Mouse (Mus musculus) ovary, postnatal 10 days (tissue): Measurements from ENCODE around the gene Fam241b.

Experiments
- DNase-seq: peaks from one replicate; pipeline ENCODE4 v3.0.0; 2022; ENCODE audit warnings: low spot score

Fam241b gene

DNA sequence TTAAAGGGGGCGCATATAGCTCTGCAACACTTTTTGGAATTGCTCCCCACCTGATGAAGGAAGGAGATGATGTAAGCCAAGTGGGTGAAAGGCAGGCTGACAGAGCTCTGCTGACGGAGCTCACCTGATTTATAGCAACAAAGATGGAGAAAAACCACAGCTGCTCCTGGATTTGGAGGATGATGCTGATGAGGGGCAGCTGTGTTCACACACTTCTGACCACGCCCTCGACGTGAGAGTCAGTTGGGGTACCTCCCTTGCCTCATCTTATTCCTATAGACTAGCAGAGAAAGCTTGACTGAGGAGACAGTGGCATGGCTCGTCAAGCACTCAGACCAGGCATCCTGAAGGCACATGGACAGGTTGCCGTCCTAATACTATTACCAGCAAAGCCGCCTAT, at the start of gene Fam241b:
Gene Fam241b (minus strand): TSS at position 101 of the 400 bp plus-strand sequence.
- DNase-seq: no peak

DNA sequence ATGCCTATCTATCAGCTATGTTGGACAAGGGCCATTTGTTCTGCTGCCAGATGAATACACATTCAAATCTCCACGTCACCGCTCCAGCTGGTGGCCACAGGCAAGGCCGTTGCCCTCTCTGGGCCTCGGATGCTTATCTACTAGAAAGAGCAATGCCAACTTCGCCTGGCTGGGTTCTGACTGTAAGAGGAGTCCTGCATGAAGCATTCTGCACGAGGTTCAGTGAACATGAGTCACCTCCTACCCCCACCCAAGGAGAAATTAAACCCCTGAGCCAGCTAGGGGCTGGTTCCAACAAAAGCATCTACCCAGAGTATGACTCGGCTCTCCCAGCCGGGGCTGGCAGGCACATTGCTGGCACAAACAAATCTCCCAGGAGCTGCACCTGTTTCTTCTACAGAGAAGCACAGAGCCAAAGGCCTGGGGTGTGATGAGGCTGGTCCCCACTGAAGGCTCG, 49.0 kb upstream of the Fam241b start:
- DNase-seq: no peak

DNA sequence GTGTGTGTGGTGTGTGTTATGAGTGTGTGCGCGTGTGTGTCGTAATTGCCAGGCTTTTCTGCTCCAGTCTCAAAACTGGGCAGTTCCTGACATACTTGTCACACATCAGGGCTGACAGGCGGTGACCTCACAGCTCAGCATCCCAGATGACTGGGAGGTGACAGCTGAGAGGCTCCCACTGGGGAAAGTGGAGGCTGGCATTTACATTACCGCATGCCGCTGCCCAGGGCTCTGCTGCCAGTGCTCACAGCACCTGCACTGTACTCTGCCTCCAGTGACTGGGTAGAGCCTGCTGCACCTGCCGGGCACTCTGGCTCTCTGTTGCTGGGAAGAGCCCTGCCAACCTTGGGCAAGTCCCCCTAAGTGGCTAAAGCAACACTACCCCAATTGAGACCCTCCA, 47.1 kb upstream of the Fam241b start:
- no peak for DNase-seq

DNA sequence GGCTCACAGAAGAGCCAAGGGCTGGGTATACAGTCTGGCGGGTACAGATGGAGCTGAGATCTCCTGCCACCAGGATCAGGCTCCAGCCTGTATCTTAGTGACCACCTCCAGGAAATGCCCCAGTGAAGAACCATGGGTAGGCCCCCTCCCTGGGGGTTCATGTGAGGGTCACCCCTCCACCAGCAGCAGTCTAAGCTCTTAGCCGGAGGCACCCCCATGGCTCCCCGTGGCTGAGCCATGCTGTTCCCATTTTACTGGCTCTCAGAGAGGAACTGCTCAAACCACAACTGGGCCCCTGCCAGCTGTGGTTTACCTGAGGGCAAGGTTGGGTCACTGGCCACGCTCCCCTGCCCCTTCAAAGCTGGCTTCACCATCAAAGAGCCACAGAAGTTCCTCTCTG, 46.2 kb upstream of the Fam241b start:
- no peak for DNase-seq

DNA sequence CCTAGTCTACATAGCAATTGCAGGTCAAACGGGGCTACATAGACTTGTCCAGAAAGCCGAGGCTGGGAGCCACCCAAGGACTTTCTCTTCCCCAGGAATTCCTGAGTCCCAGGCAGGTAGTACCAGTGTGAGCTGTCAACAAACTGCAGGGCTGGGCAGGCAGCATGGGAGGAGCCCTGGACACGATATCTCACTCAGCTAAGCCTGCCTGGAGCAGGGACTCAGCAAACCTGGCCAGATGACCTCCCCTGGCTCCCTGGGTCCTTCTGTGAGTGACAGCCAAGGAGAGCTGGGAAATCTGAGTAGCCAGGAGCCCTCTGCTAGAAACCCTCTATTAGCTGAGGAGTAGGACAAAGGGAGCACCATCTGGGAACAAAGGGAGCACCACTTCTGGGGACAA, 45.6 kb upstream of the Fam241b start:
- no peak for DNase-seq

DNA sequence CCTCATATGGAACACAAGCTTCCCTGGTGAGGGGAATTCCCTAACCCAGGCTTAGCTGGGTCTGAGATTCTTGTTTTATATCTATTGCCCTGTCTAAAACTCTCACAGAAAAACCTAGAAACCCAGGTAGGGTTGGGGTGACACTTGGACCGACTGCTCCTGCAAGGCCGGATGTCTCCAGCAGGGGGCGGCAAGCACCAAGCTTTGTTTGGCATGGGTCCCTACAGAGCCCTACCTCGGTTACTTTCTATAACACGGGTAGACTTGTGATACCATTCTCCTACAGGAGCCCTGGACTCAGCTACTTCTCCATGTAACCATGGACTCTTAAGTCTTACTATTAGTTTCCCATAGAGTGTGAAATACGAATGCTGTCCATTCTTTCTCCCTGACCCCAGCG, 43.2 kb upstream of the Fam241b start:
- peak; percentile 81 for DNase-seq

DNA sequence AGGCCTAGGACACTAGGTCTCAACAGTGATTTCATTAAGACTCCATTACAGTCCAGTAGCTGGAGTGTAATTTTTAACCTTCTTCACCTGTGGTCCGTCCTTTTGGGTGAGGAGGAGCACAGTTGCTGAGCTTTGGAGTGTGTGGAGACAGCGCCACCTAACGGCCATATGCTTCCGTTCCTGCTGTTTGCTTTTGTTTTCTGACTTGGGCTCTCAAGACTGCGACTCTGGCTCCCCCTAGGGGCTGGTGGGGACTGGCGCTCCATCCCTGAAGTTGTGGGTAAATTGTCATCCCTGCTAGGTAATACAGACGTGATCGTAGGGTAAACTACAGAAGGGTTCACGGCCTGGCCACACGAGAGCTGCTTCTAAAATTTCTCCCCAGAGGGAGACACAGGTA, 39.3 kb upstream of the Fam241b start:
- DNase-seq: peak; percentile 89

DNA sequence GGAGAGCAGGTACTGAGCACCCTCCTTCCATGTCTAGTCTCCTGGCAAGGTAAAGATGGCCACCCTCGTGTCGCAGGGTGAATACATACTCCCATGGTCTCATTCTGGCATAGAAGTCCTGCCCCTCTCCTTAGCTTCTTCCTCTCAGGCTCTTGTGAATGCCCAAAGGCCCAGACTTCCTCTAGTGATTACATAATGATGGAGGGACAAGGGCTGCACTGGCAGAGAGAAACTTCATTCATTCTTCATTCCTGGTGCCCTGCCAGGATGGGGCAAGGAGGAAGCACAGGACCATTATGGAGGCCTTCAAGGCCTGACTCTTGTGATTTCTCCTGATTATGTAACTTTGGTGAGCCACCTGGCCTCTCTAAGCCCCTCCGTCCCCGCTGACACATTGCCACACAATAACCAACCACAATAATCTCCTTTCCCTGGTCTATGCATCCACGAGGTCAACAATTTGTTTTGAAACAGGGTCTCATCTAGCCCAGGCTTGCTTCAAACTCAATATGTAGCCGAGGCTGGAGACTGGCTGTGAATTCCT, 38.8 kb upstream of the Fam241b start:
- no peak for DNase-seq

DNA sequence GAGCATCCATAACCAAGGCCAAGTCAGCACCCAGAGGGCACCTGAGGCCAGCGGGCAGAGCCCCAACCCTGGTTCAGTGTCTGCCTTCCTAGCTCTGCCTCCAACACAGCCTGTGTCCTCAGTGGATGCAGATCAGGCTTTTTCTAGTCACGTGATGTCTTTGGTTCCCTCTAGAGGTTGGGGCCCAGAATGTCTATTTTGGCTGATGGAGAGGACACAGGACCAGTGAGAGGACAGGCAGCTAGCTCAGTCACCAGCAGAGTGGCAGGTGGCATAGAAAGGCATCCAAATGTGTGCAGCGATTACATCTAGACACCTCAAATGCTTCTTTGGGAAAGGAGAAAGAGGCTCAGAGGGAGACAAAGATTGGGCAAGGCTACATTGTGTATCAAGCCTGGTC, 38.0 kb upstream of the Fam241b start:
- no peak for DNase-seq

DNA sequence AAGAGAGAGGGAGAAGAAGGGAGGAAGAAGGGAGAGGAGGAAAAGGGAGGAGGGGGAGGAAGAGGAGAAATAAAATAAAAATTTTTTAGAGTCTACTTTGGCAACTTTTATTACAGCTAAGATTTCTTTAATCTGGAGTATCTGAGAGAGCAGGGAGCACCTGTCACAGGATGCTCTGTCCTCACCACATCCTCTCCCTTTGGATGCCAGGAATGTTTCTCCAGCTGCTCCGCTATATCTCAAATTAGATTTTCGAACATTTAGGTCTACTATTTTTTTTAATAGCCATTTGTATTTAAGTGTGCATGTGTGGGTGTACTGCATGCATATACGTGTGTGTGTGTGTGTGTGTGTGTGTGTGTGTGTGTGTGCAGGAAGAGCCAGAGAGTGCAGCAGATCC, 36.2 kb upstream of the Fam241b start:
- DNase-seq: no peak

DNA sequence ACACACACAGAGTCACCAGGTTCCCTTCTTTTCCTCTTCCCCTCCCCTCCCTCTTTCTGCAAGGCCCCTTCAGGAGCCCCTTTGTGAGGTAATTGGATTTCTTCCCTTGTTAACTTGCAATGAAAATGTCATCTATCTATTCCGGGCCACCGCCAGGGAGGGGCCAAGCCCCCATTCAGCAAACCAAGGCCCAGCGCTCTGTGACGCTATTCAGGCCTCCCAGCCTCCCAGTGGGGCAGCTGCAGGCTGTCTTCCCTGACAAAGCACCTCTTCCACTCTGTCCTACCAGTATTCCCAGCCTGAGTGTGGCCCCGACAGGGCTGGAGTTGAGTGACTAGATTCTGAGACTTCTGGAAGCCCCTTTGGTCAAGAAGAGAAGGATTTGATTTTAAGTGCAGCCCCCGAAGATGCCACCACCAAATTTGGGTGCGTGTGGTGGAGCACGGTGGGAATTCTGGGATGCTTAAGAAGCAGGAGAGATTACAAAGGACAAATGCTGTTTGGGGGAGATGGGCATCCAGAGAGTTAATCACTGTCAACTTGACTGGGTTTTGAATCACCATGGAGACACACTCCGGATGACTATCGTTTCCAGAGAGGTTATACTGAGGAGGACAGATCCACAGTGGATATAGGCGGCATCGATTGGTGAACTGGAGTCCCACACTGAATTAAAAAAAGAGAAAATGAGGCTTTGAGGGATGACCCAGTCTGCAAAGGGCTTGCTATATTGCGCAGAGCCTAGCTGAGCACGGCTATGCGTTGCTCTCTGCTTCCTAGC, 31.0 kb upstream of the Fam241b start:
- no peak for DNase-seq

DNA sequence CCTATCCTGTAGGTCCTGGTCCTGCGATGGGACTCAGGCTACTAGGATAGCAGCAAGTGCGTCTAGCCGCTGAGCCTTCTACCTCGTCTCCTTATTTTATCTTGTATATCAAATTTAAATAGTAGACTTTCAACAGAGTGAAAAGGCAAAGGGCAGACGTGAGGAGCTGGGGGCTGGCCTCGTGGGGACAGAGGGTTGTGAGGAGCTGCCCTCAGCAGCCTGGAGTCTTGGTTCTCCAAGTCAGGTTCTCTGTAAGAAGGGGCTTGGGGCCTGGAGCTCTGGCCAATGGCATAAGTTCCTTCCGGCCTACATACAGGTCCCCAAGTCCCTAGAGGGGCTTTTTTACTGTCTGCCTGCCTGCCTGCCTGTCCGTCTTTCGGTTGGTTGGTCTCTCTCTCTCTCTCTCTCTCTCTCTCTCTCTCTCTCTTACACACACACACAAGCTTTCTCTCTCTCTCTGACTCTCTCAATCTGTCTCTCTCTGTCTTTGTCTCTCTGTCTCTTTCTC, 30.3 kb upstream of the Fam241b start:
- no peak for DNase-seq

DNA sequence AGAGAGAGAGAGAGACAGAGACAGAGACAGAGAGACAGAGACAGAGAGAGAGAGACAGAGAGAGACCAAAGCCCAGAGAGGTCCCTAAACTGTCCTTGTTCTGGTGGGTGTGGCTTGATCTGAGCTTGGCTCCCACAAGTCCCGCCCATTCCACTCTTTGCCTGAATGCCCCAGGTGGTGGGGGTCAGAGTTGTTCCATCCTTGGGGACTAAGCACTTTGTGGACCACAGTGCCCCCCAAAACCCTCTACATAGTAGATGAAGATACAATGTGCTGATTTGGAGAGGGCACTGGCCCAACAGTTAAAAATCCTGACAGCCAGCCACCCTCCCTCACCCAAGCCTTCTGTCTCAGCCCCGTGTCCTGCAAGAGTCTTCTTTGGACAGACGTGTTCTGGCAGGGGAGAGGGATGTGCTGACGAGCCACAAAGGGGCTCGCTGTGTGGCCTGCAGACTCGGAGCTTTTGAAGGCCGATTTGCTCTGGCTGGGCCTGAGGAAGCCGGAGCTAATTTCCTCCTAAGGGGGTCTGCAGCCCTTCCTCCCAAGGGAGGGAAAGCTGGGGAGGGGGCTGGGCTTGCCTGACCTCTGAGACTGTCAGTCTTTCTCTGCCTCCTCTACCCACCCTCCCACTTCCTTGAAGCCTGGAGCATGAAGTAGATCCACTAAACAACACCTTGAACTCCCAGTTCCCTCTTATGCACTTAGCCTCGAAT, 29.3 kb upstream of the Fam241b start:
- no peak for DNase-seq

DNA sequence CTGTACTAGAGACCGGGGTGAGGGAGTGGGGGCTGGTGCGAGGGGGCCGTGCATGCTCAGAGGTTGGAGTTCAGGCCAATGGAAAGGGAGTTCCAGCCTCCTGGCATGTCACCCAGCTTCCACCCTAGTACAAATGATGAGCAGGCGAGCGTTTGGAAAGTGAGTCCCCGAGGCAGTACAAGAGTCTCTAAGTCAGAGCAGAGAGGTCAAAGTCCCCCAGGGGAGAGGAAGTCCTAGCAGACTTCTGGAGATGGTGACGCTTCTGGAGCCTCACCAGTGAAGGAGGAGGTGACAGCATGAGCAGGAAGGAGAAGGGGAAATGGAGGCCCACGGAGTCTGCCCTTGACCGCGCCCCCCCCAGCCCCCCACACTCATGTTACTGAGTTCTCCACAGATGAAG, 18.7 kb upstream of the Fam241b start:
- DNase-seq: no peak

DNA sequence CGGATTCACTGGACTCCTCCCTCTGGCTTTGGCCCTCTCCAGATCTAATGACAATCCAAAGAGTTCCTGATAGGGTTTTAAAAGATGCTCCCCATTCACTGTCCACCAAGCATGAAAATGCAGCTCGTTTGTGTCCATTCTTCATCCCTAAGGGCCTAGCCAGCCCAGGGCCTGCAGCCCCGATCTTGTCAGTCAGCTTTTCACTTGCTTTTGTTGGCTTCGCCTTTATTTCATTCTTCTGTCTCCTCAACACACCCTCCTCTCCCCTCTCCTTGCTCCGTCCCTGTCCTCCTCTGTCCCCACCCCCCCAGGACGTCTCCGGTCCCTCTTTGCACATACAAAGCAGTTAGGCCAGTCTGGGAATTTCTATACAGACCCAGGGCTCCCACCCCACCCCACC, 6.2 kb upstream of the Fam241b start:
- no peak for DNase-seq

DNA sequence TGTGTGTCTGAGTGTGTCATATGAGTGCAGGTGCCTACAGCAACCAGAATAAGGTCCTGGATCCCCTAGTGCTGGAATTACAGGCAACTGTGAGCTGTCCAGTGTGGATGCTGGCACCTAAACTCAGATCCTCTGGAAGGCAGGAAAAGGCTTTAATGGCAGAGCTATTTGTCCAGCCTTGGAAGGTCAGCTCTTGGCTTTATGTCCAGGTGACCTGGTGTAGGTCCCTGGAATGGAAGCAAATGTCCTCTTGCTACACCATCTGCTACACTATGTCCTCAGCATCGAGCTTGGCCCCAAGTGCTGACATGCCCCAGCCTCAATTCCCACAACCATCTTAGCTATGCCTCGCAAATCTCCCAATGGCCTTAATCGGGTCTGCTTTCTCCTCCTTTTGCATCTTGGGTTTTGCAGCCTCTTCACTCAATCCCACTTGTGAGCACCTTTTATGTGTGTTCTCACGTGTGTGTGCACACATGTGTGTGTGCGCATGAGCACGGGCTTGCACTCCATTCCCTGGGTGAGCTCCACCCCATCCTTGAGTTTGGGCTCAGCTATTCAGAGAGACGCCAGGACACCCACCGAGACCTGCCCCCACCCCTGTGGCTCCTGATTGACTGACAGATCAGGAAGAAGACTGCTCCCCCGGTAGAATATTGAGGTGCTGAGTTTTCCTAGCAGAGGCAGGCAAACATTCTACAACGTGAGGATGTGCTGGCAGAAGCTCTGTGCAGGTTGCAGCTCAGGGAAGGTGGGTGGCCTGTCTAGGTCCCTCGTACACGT, 3.9 kb upstream of the Fam241b start:
- no peak for DNase-seq

DNA sequence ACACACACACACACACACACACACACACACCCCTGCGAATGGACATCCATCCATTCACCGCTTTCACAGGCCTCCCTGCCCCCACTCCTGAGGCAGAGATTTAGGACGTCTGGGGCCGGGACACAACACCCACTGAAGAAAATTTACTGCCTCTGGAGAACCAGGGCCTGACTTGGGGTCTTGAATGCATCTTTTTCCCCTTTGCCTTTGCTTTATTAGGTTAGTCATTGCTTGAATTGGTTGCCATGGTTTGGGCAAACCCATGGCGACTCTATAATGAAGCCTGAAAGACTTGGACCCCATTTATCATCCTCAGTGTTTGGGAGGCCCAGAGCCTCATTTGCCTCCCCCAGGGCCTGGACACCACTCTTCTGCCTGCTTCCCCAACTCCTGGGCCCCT, 2.2 kb upstream of the Fam241b start:
- DNase-seq: no peak

DNA sequence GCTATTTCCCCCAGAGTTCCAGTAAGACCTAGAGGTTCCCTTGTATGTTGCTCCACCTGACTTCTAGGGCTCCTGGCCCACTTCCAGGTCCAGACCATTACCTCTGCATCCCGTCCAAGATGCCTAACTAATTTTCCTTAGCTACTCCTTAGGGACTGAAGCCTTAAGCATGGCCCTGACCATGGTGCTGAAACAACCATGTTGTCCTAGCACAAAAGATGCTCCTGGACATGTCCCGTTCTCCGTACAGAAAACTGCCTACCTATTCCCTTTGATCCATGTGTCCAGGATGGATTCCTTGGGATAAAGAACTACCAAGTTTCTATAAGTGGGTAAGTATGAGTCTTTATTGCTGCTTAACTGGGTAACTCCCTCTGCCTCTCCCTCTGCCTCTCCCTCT, 5.7 kb downstream of the Fam241b start:
- DNase-seq: no peak

DNA sequence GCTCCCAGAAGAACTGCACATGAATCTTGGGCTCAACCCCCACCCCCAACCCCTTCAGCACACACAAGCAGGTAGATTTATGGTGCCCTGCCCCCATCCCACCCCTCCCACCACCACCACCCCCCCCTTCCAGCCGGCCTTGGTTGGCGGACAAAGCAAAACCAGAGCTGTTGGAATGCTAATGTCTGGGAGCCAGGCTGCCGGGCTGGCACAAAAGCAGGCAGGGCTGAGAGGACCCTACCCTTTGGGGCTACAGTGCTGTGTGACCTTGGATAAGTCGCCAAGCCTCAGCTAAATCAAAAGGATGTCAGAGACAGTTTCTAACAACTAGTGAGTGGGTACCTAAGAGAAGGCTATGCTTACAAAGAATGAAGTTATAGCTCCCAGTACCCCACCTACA, 6.6 kb downstream of the Fam241b start:
- no peak for DNase-seq

DNA sequence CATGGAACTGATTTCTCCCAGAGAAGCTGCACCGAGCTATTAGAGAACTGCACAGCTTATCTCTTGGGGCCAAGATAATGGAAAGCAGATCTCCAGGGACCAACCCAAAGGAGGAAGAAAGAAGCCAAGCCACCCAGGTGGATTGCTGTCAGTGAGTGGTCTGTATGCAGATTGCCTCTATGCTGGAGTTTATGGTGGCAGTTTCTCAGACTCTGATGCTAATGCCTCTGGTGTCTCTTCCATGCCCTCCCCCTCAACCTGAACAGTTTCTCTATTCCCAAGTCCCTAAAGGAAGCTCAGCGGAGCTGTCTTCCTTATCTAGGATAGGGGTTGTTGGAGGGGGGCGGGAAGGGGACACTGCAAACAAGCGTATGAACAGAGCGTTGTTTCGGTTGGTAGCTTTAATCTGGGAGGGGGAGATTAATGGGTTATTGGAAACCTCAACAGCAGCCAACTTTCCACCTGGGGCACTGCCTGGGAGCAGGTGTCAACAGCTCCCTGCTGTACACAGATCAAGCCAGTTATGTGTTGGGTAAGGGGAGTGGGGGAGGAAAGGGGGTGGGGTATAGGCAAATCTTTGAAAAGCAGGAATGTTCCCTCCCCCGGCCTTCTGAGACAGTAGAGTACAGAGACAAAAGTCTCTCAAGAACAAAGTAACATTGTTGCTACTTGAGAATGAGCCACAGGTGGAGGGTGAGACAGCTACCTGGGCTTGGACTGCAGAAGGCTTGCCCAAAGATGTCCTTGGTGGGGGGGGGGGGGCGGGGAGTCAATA, 7.8 kb downstream of the Fam241b start:
- no peak for DNase-seq

DNA sequence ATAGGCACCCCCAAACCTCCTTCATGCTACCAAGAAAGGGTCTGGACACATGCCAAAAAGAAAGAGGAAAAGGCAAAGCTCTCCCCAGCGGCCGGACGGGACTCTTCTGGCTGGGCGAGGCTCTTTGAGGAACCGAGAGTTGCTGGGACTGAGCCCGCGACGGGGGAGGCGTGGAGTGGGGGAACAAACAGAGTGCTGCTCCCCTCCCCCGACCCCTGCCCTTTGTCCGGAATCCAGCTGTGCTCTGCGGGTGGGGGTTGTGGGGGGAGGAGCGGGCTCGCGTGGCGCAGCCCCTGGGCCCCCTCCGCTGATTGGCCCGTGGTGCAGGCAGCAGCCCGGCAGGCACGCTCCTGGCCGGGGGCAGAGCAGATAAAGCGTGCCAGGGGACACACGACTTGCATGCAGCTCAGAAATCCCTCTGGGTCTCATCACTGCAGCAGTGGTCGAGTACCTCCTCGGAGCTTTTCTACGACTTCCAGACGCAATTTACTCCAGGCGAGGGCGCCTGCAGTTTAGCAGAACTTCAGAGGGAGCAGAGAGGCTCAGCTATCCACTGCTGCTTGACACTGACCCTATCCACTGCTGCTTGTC, 10.9 kb downstream of the Fam241b start, which contains the start of gene Neurog3:
Gene Neurog3 (plus strand): TSS at position 400 of the 591 bp plus-strand sequence.
- DNase-seq: no peak
